Mouse (Mus musculus) embryonic facial prominence, embryonic 12.5 days (tissue): Measurements from ENCODE around the gene Aplnr. TPM values are rescaled to one million over a fixed set of nuclear protein-coding genes. Genes with fewer than 3 reads are reported as not detected.

ENCODE experiments used
- ATAC-seq: fragments of 200-750 bp; cut with Nextera tagmentation; 2 replicates; pipeline ENCODE4 v1.8.0; 2017; ENCODE audit not compliant: insufficient number of reproducible peaks, insufficient read depth, low FRiP score, low TSS enrichment
- H3K27ac ChIP-seq: fragments of 300-500 bp; sonication (generic); 2 replicates; pipeline ENCODE4 v1.5.1; 2016; ENCODE audit warnings: mild to moderate bottlenecking
- H3K27me3 ChIP-seq: fragments of 300-500 bp; sonication (generic); 2 replicates; pipeline ENCODE4 v1.6.1; 2016; ENCODE audit warnings: mild to moderate bottlenecking, moderate library complexity
- H3K36me3 ChIP-seq: fragments of 300-500 bp; sonication (generic); 2 replicates; pipeline ENCODE4 v1.6.1; 2016; ENCODE audit warnings: mild to moderate bottlenecking
- H3K4me1 ChIP-seq: fragments of 300-500 bp; sonication (generic); 2 replicates; pipeline ENCODE4 v1.6.1; 2016
- H3K4me2 ChIP-seq: fragments of 300-500 bp; sonication (generic); replicated peaks from 2 replicates; pipeline ENCODE4 v1.6.1; 2016; ENCODE audit warnings: mild to moderate bottlenecking, moderate library complexity
- H3K4me3 ChIP-seq: fragments of 300-500 bp; sonication (generic); 2 replicates; pipeline ENCODE4 v1.5.1; 2016; ENCODE audit warnings: mild to moderate bottlenecking
- H3K9ac ChIP-seq: fragments of 300-500 bp; sonication (generic); 2 replicates; pipeline ENCODE4 v1.6.1; 2016; ENCODE audit warnings: mild to moderate bottlenecking, moderate library complexity
- H3K9me3 ChIP-seq: fragments of 300-500 bp; sonication (generic); 2 replicates; pipeline ENCODE4 v1.6.1; 2016; ENCODE audit warnings: mild to moderate bottlenecking, moderate library complexity
- WGBS: fragments of 180-500 bp; shearing (Covaris S2); methylation state at CpG from one replicate; pipeline ENCODE4 v1.1.7; 2016; 5-methylcytosine and 5-hydroxymethylcytosine counted together
- polyA plus RNA-seq: library from polyadenylated mRNA; unstranded; fragments of >200 nt; fragmentation: Nextera tagmentation; extraction: Ambion mirVana; gene quantifications from 2 replicates; pipeline ENCODE4 v1.2.1, GENCODE M21; 2016

Gene Aplnr
- polyA plus RNA-seq = 42.7 and 45.3 TPM in 2 replicates

- Histone ChIP-seq H3K36me3 (no peaks in the 10 kb centered on the region), H3K4me1 (no peaks in the 10 kb centered on the region), H3K4me2 (no peak within 1 kb of the TSS), H3K9me3 (no peaks in the 10 kb centered on the region), H3K9ac (no peak within 1 kb of the TSS), H3K27me3 (no peaks in the 10 kb centered on the region), H3K27ac (0 out of 2 replicates have a peak within 1 kb of the TSS, but pooled peaks have one; percentile 30), H3K4me3 (0 out of 2 replicates have a peak within 1 kb of the TSS, but pooled peaks have one; percentile 5)
- WGBS = 8% methylated on average over 4 of the region's 4 CpGs
- peak; percentile 68; the same call in 1 of the 2 replicates for ATAC-seq
Measured at GRCm38 (mm10) chr2:85136089-85136488, at the start of gene Aplnr. Gene Aplnr (plus strand): TSS chr2:85136225.

- no peaks in the 10 kb centered on the region for H3K36me3 ChIP-seq
- no peak overlapping the region for H3K4me3 ChIP-seq
- no peak overlapping the region for H3K27ac ChIP-seq
- 62% methylated on average over 11 of the region's 11 CpGs for WGBS
- no peaks in the 10 kb centered on the region for H3K27me3 ChIP-seq
- no peak overlapping the region for H3K9ac ChIP-seq
- H3K4me1 ChIP-seq = no peaks in the 10 kb centered on the region
- ATAC-seq = peak; percentile 56; the same call in 1 of the 2 replicates
- no peaks in the 10 kb centered on the region for H3K9me3 ChIP-seq
- no peak overlapping the region for H3K4me2 ChIP-seq
Measured at GRCm38 (mm10) chr2:85088716-85089646, 47.0 kb upstream of the Aplnr start.

- 94% methylated on average over 4 of the region's 4 CpGs for WGBS
- Histone ChIP-seq H3K4me2 (no peak overlapping the region), H3K27me3 (no peaks in the 10 kb centered on the region), H3K4me1 (no peaks in the 10 kb centered on the region), H3K9me3 (no peaks in the 10 kb centered on the region), H3K9ac (no peak overlapping the region), H3K4me3 (no peak overlapping the region), H3K27ac (no peak overlapping the region), H3K36me3 (no peaks in the 10 kb centered on the region)
- no peak for ATAC-seq
Measured at GRCm38 (mm10) chr2:85091325-85091724, 44.7 kb upstream of the Aplnr start.

- Histone ChIP-seq H3K4me1 (no peaks in the 10 kb centered on the region), H3K9me3 (no peaks in the 10 kb centered on the region), H3K9ac (no peak overlapping the region), H3K4me3 (no peak overlapping the region), H3K36me3 (no peaks in the 10 kb centered on the region), H3K27ac (no peak overlapping the region), H3K4me2 (no peak overlapping the region), H3K27me3 (no peaks in the 10 kb centered on the region)
- 88% methylated on average over 1 of the region's 1 CpGs for WGBS
- ATAC-seq = no peak
Measured at GRCm38 (mm10) chr2:85093376-85093775, 42.6 kb upstream of the Aplnr start.

GRCm38 (mm10) chr2:85095906-85096305 lies 40.1 kb upstream of the Aplnr start:
- Histone ChIP-seq H3K27me3 (no peaks in the 10 kb centered on the region), H3K4me2 (no peak overlapping the region), H3K4me3 (no peak overlapping the region), H3K27ac (no peak overlapping the region), H3K9ac (no peak overlapping the region), H3K4me1 (no peaks in the 10 kb centered on the region), H3K9me3 (0 out of 2 replicates have a peak, but pooled peaks cover under 1% of the 10 kb centered on the region), H3K36me3 (no peaks in the 10 kb centered on the region)
- 47% methylated on average over 5 of the region's 5 CpGs for WGBS
- no peak for ATAC-seq

- Histone ChIP-seq H3K27ac (no peak overlapping the region), H3K4me2 (no peak overlapping the region), H3K36me3 (no peaks in the 10 kb centered on the region), H3K4me3 (no peak overlapping the region), H3K27me3 (no peaks in the 10 kb centered on the region), H3K9me3 (0 out of 2 replicates have a peak, but pooled peaks cover 5% of the 10 kb centered on the region), H3K9ac (no peak overlapping the region), H3K4me1 (no peaks in the 10 kb centered on the region)
- no peak for ATAC-seq
- 74% methylated on average over 2 of the region's 2 CpGs for WGBS
Measured at GRCm38 (mm10) chr2:85098014-85098413, 38.0 kb upstream of the Aplnr start.

- Histone ChIP-seq H3K4me1 (no peaks in the 10 kb centered on the region), H3K9ac (no peak overlapping the region), H3K27me3 (no peaks in the 10 kb centered on the region), H3K4me3 (no peak overlapping the region), H3K36me3 (no peaks in the 10 kb centered on the region), H3K27ac (no peak overlapping the region), H3K9me3 (0 out of 2 replicates have a peak, but pooled peaks cover 5% of the 10 kb centered on the region), H3K4me2 (no peak overlapping the region)
- WGBS = 71% methylated on average over 7 of the region's 7 CpGs
- ATAC-seq = no peak
Measured at GRCm38 (mm10) chr2:85098824-85099511, 37.1 kb upstream of the Aplnr start.

GRCm38 (mm10) chr2:85103201-85103600 lies 32.8 kb upstream of the Aplnr start:
- H3K9ac ChIP-seq = no peak overlapping the region
- H3K4me3 ChIP-seq = no peak overlapping the region
- H3K4me2 ChIP-seq = no peak overlapping the region
- H3K9me3 ChIP-seq = 0 out of 2 replicates have a peak, but pooled peaks cover 5% of the 10 kb centered on the region
- H3K27me3 ChIP-seq = no peaks in the 10 kb centered on the region
- H3K4me1 ChIP-seq = no peaks in the 10 kb centered on the region
- 83% methylated on average over 8 of the region's 8 CpGs for WGBS
- H3K27ac ChIP-seq = no peak overlapping the region
- no peaks in the 10 kb centered on the region for H3K36me3 ChIP-seq
- no peak for ATAC-seq

GRCm38 (mm10) chr2:85105426-85106013 lies 30.5 kb upstream of the Aplnr start:
- no peaks in the 10 kb centered on the region for H3K36me3 ChIP-seq
- 0 out of 2 replicates have a peak, but pooled peaks cover 5% of the 10 kb centered on the region for H3K9me3 ChIP-seq
- H3K4me3 ChIP-seq = no peak overlapping the region
- WGBS = 77% methylated on average over 11 of the region's 11 CpGs
- no peak overlapping the region for H3K9ac ChIP-seq
- H3K4me2 ChIP-seq = no peak overlapping the region
- no peak overlapping the region for H3K27ac ChIP-seq
- H3K4me1 ChIP-seq = no peaks in the 10 kb centered on the region
- no peaks in the 10 kb centered on the region for H3K27me3 ChIP-seq
- no peak for ATAC-seq

GRCm38 (mm10) chr2:85106068-85106790 lies 29.8 kb upstream of the Aplnr start:
- Histone ChIP-seq H3K4me1 (no peaks in the 10 kb centered on the region), H3K27ac (no peak overlapping the region), H3K4me3 (no peak overlapping the region), H3K9me3 (0 out of 2 replicates have a peak, but pooled peaks cover 1% of the 10 kb centered on the region), H3K36me3 (no peaks in the 10 kb centered on the region), H3K9ac (no peak overlapping the region), H3K27me3 (no peaks in the 10 kb centered on the region), H3K4me2 (no peak overlapping the region)
- 70% methylated on average over 7 of the region's 7 CpGs for WGBS
- ATAC-seq = no peak

- no peak overlapping the region for H3K4me2 ChIP-seq
- no peaks in the 10 kb centered on the region for H3K27me3 ChIP-seq
- H3K9ac ChIP-seq = no peak overlapping the region
- WGBS = 84% methylated on average over 4 of the region's 4 CpGs
- H3K9me3 ChIP-seq = no peaks in the 10 kb centered on the region
- H3K36me3 ChIP-seq = no peaks in the 10 kb centered on the region
- ATAC-seq = no peak
- H3K4me1 ChIP-seq = no peaks in the 10 kb centered on the region
- H3K4me3 ChIP-seq = no peak overlapping the region
- H3K27ac ChIP-seq = no peak overlapping the region
Measured at GRCm38 (mm10) chr2:85106941-85107340, 29.1 kb upstream of the Aplnr start.
